Mouse (Mus musculus): ENCODE data around the gene Zfp382.

DNA sequence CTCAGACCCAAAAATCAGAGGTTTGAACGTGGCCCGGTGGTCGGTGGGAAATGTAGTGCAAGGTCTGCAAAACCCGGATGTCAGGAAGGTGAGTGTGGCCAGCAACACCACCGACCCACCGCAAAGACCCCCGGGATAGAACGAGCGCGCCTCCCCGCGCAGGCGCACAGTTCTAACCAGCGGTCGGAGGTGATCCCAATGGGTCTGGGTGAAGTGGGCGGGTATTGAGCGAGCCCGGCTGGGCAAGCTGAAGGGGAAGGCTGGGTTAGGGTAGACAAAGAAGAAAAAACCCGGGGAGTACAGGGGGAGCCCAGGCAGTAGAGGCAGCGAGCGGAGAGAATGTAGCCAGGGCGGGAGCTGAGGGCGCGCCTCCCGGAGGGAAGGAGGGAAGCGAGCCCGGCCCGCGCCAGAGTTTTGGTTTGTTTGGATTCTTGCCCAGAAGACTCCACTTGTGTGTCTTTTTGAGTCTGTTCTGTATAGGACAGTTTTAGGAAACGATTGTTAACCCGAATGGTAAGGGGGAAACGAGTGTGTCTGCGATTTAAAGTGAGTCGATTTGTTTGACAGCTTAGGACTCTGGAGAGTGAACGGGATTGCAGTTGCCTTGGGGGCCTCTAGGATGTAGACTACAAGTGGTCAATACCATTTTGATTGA lies 21.9 kb downstream of the Zfp382 start:
- TF ChIP-seq CTCF (IDR thresholded peaks at IDR 0.05; ENCODE audit: low read depth), result no peak
- no peak for TF ChIP-seq EP300 (IDR thresholded peaks at IDR 0.05; ENCODE audit: low read depth)
